Mouse (Mus musculus) layer of hippocampus, adult 11-12 months (tissue): ENCODE results near the gene 1110032F04Rik.

ENCODE experiments used
- DNase-seq: peaks from one replicate; pipeline ENCODE4 v3.0.0; 2022; ENCODE audit warnings: low spot score

The 1110032F04Rik gene

GRCm38 (mm10) chr3:68907509-68907908 lies 38.1 kb downstream of the 1110032F04Rik start:
- DNase-seq, result no peak
